Mouse (Mus musculus): ENCODE results near the gene Sost. TPM values are rescaled to one million over a fixed set of nuclear protein-coding genes. Genes with fewer than 3 reads are reported as not detected.

The Sost gene
- total RNA-seq, 2 experiments from 2014 or later = not detected

Other genes starting within 250 kb of the Sost start
- 10 to 100 TPM; 12.7 to 13.6 TPM for gene Dhx8, start 234.1 kb downstream of the Sost start, total RNA-seq (2021)
- 1 to 10 TPM; 4.1 to 4.9 TPM for gene Etv4, start 181.6 kb downstream of the Sost start, total RNA-seq (2021)
- gene Meox1, start 72.6 kb downstream of the Sost start, total RNA-seq (2021) = 10 to 100 TPM in 1 of 2 experiments, 1 to 10 TPM in 1; 8.6 to 10.8 TPM
- gene Cfap97d1, start 17.3 kb upstream of the Sost start, total RNA-seq (2021) = not detected
- 100 to 1,000 TPM; 140 to 151 TPM for gene Dusp3, start 20.0 kb upstream of the Sost start, total RNA-seq (2021)
- 10 to 100 TPM; 40.6 to 47.1 TPM for gene Mpp3, start 61.4 kb upstream of the Sost start, total RNA-seq (2021)
- 10 to 100 TPM; 20.2 to 28.6 TPM for gene Cd300lg, start 74.5 kb upstream of the Sost start, total RNA-seq (2021)
- 1 to 10 TPM in 1 of 2 experiments, under 1 TPM in 1; 0.92 to 1.6 TPM for gene Mpp2, start 121.5 kb upstream of the Sost start, total RNA-seq (2021)
- not detected for gene Ppy, start 134.3 kb upstream of the Sost start, total RNA-seq (2021)
- not detected for gene Pyy, start 140.8 kb upstream of the Sost start, total RNA-seq (2021)
- not detected for gene Nags, start 178.5 kb upstream of the Sost start, total RNA-seq (2021)
- 10 to 100 TPM; 15.1 to 16.5 TPM for gene Tmem101, start 189.4 kb upstream of the Sost start, total RNA-seq (2021)
- 10 to 100 TPM; 69.9 to 76.0 TPM for gene Lsm12, start 218.3 kb upstream of the Sost start, total RNA-seq (2021)
- gene G6pc3, start 222.6 kb upstream of the Sost start, total RNA-seq (2021) = 10 to 100 TPM; 36.1 to 36.2 TPM